Comparison of ENCODE assay signal across 11 mouse cellular contexts in genomic region chr14:48673541-48673940, GRCm38 (mm10). TPM values are rescaled to one million over a fixed set of nuclear protein-coding genes. Genes with fewer than 3 reads are reported as not detected.
DNase-seq lines count a peak whose midpoint lies in the region; ATAC-seq and TF ChIP-seq lines count a peak whose summit lies in the region.
"Had no signal": no experiment of that assay in that cellular context is flagged by ENCODE, and none has a peak within 500 bp of the region (broad histone marks: within the 10 kb centered on the region; RNA-seq: fewer than 3 reads in every experiment).

TSS of gene Otx2 (minus strand) at chr14:48673819.

- no peaks in the 10 kb centered on the region for H3K9me3 ChIP-seq in heart, embryonic 16.5 days (replicated peaks; ENCODE audit: control insufficient read depth, low read length)
- no peaks in the 10 kb centered on the region for H3K9me3 ChIP-seq in forebrain, postnatal 0 days (ENCODE audit: low read length)
- no peaks in the 10 kb centered on the region for H3K9me3 ChIP-seq in midbrain, embryonic 14.5 days (ENCODE audit: control insufficient read depth, low read length)

- no peak within 1 kb of the TSS for H3K9ac ChIP-seq in heart, embryonic 16.5 days (ENCODE audit: low read length)
- no peak within 1 kb of the TSS for H3K9ac ChIP-seq in forebrain, postnatal 0 days
- peak within 1 kb of the TSS; percentile 78 for H3K9ac ChIP-seq in midbrain, embryonic 14.5 days (replicated peaks; ENCODE audit: low read length)
- H3K9ac ChIP-seq: liver, embryonic 14.5 days had no signal

- no peak within 1 kb of the TSS for H3K4me2 ChIP-seq in heart, embryonic 16.5 days (ENCODE audit: low read depth, low read length)
- peak within 1 kb of the TSS; percentile 34 for H3K4me2 ChIP-seq in forebrain, postnatal 0 days (ENCODE audit: low read depth)
- peak within 1 kb of the TSS; percentile 86 for H3K4me2 ChIP-seq in midbrain, embryonic 14.5 days (ENCODE audit: low read length)

- no peaks in the 10 kb centered on the region for H3K4me1 ChIP-seq in heart, embryonic 16.5 days (ENCODE audit: control insufficient read depth, insufficient read depth, low read length)
- no peaks in the 10 kb centered on the region for H3K4me1 ChIP-seq in forebrain, postnatal 0 days (ENCODE audit: insufficient read depth)
- H3K4me1 ChIP-seq in midbrain, embryonic 14.5 days (ENCODE audit: control insufficient read depth, insufficient read depth, low read length): peaks cover 16% of the 10 kb centered on the region

- H3K27ac ChIP-seq in heart, embryonic 16.5 days (ENCODE audit: low read length): no peak within 1 kb of the TSS
- no peak within 1 kb of the TSS for H3K27ac ChIP-seq in forebrain, postnatal 0 days (ENCODE audit: low read depth, low read length)
- peak within 1 kb of the TSS; percentile 79 for H3K27ac ChIP-seq in midbrain, embryonic 14.5 days (replicated peaks; ENCODE audit: low read depth, low read length)
- H3K27ac ChIP-seq: liver, embryonic 14.5 days had no signal

- no peak for ATAC-seq in heart, embryonic 16.5 days (replicated peaks; ENCODE audit: extremely low read depth, insufficient read depth, low FRiP score)
- ATAC-seq in forebrain, postnatal 0 days: no peak
- 0 out of 2 replicates have a peak, but pooled peaks have one; percentile 5 for ATAC-seq in midbrain, embryonic 14.5 days (ENCODE audit: low FRiP score, low TSS enrichment)
- ATAC-seq in activated CD4-positive, CD25-positive, alpha-beta regulatory T cell, adult 4 months: no peak
- ATAC-seq in erythroid progenitor cell, adult 5-6 weeks (replicated peaks; ENCODE audit: low FRiP score, poor library complexity, severe bottlenecking): no peak

- no peak for TF ChIP-seq CTCF in forebrain, postnatal 0 days (IDR thresholded peaks at IDR 0.05; ENCODE audit: low read depth)

- no peaks in the 10 kb centered on the region for H3K36me3 ChIP-seq in heart, embryonic 16.5 days (ENCODE audit: control insufficient read depth, insufficient read depth)
- H3K36me3 ChIP-seq in forebrain, postnatal 0 days (ENCODE audit: insufficient read depth): no peaks in the 10 kb centered on the region
- no peaks in the 10 kb centered on the region for H3K36me3 ChIP-seq in midbrain, embryonic 14.5 days (ENCODE audit: control insufficient read depth, insufficient read depth, low read length)

- 0 out of 2 replicates have a peak within 1 kb of the TSS, but pooled peaks have one; percentile 4 for H3K4me3 ChIP-seq in heart, embryonic 16.5 days (ENCODE audit: low read length)
- H3K4me3 ChIP-seq in forebrain, postnatal 0 days (ENCODE audit: low read depth, low read length): peak within 1 kb of the TSS; percentile 6; the same call in 1 of the 2 replicates
- peak within 1 kb of the TSS; percentile 58 for H3K4me3 ChIP-seq in midbrain, embryonic 14.5 days (replicated peaks; ENCODE audit: low read depth, low read length)

- H3K27me3 ChIP-seq in heart, embryonic 16.5 days (ENCODE audit: control insufficient read depth, insufficient read depth, low read length): peaks cover 80% of the 10 kb centered on the region
- H3K27me3 ChIP-seq in forebrain, postnatal 0 days (ENCODE audit: insufficient read depth, low read length): peaks cover 72% of the 10 kb centered on the region
- H3K27me3 ChIP-seq in midbrain, embryonic 14.5 days (ENCODE audit: control insufficient read depth, insufficient read depth, low read length): peaks cover 10% of the 10 kb centered on the region; the same call in 1 of the 2 replicates
- H3K27me3 ChIP-seq: CH12.LX had no signal

- DNase-seq in heart, adult 11 months: no peak
- peak; percentile 56 to 59 for DNase-seq in cerebellum, postnatal 25 days
- no peak for DNase-seq in forebrain, postnatal 0 days
- peak; percentile 62 for DNase-seq in midbrain, embryonic 14.5 days
- DNase-seq in lung, postnatal 10 days: no peak
- DNase-seq: kidney, adult 8-10 months had no signal

- under 1% methylated on average over 27 of the region's 27 CpGs for WGBS in heart, embryonic 16.5 days
- WGBS in forebrain, postnatal 0 days: under 1% methylated on average over 27 of the region's 27 CpGs
- WGBS in midbrain, embryonic 14.5 days: under 1% methylated on average over 27 of the region's 27 CpGs

RNA-seq across cellular contexts. Expression of gene Otx2, which starts in this region (rescaled TPM):
- polyA plus RNA-seq in heart, embryonic 16.5 days (2015; fragmentation: Nextera tagmentation; extraction: Ambion mirVana): not detected in 2 replicates
- 11.6 and 15.0 TPM in 2 replicates for total RNA-seq in forebrain, postnatal 0 days (2014; rRNA removed)
- polyA plus RNA-seq in forebrain, postnatal 0 days (2015; fragmentation: Nextera tagmentation; extraction: Ambion mirVana): 7.2 and 12.9 TPM in 2 replicates
- polyA plus RNA-seq in midbrain, embryonic 14.5 days (2014; fragmentation: Nextera tagmentation; extraction: Ambion mirVana): 103 and 129 TPM in 2 replicates
- polyA plus RNA-seq in activated CD4-positive, CD25-positive, alpha-beta regulatory T cell, adult 4 months (2017; shearing (Covaris generic)): under 1 TPM in 1 of 2 experiments, not detected in 1; 0.28 TPM
- not detected in 2 replicates for total RNA-seq in erythroid progenitor cell, adult 5-6 weeks (2015; ENCODE audit: low replicate concordance)
- not detected in 2 replicates for total RNA-seq in erythroid progenitor cell, adult 5-6 weeks (2017; ENCODE audit: low replicate concordance)
- total RNA-seq: CH12.LX had no signal

Comparison
In these comparisons a context has a peak if more than half of its experiments do, and no peak if none do; other contexts are left out.
1. RNA of gene Otx2 (total RNA-seq): 11.6 to 15.0 TPM in forebrain, postnatal 0 days; not detected in erythroid progenitor cell, adult 5-6 weeks; every median in the first group is over 10 times any median in the second.
2. H3K4me3 ChIP-seq: peak in every context shown above with its lines; median percentile 58 in midbrain, embryonic 14.5 days; 6 in forebrain, postnatal 0 days; 4 in heart, embryonic 16.5 days.
3. DNase-seq: peak in cerebellum, postnatal 25 days (2 of 2) and midbrain, embryonic 14.5 days (single experiment); none in heart, adult 11 months (single experiment), forebrain, postnatal 0 days (single experiment) and lung, postnatal 10 days (single experiment).